Mouse (Mus musculus): ENCODE results near the gene Pdcd2l. TPM values are rescaled to one million over a fixed set of nuclear protein-coding genes. Genes with fewer than 3 reads are reported as not detected.
A peak's percentile ranks its signal among the peaks of the same experiment; 100 is the strongest.

Pdcd2l gene
- polyA plus RNA-seq (2016; fragmentation: Nextera tagmentation; extraction: Ambion mirVana): 45.6 and 50.0 TPM in 2 replicates

DNA sequence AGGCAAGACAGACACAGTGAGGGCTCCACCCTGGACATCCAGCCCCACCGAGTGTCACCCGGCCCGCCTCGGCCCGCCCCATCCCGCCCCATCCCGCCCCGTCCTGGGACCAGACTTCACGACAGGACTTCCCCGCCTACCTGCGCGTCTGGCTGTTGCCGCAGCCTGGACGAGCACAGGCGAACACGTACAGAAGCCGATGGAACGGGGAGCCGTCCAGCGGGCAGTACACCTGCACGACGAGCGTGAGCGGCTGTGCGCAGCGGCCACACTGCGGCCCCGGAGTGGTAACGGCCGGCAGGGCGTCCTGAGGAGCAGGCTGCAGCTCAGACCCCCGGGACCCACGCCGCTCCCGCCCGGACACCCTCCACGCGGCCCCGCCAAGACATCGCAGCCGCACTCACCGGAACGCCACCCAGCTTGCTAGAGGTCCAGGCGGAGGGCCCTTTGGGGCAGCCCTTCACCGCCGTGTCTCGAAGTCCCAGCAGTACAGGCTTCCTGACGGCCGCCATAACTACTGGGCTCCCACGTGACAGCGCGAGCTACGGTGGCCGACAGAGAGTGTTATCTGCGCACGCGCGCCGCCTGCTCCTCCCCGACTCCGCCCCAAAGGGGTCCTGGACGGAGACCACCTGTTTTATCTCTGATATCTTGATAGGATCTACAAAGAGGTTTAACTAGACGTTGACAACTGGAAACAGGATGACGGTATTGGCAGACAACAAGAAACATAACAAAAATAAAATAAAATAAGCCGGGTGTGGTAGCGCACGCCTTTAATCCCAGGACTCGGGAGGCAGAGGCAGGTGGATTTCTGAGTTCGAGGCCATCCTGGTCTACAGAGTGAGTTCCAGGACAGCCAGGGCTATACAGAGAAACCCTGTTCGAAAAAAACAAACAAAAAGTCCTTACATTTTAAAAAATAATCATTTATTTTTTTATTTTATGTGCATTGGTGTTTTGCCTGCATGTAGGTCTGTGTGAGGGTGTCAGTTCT lies at the start of gene Pdcd2l:
Gene Pdcd2l, minus strand, starts transcription at position 530 of the 997 bp plus-strand sequence.
- H3K4me2 ChIP-seq: peak within 1 kb of the TSS; percentile 90
- peak within 1 kb of the TSS; percentile 89 for H3K9ac ChIP-seq
- 3% methylated on average over 70 of the region's 70 CpGs for WGBS
- peaks cover 5% of the 10 kb centered on the region for H3K4me1 ChIP-seq (replicated peaks)
- peak within 1 kb of the TSS; percentile 35 for H3K27ac ChIP-seq (ENCODE audit: poor library complexity, severe bottlenecking)
- peak; percentile 92 for ATAC-seq (ENCODE audit: insufficient number of reproducible peaks, low FRiP score)
- peak within 1 kb of the TSS; percentile 78 for H3K4me3 ChIP-seq
- H3K36me3 ChIP-seq: peaks cover 38% of the 10 kb centered on the region
- H3K27me3 ChIP-seq (replicated peaks): no peaks in the 10 kb centered on the region
- H3K9me3 ChIP-seq (replicated peaks): no peaks in the 10 kb centered on the region; the same call in 1 of the 2 replicates

DNA sequence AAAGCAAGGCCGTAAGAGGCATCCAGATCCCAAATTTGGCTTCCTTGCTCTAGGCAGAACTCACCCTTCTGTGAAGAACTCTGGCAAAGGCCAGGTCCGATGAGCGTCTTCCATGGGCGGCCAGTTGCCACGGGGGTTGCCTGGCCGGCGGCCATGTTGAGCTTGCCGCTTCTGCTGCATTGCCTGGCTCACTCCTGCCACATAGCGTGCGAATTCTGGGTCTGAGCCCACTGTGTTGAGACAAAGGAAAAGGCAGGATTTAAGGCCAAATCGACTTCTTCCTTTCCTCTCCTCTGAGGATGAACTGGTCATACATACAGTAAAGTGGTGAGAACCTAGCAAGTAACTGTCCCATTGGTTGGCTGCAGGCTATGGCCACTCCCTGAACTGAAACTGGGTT lies 45.7 kb upstream of the Pdcd2l start:
- Histone ChIP-seq H3K4me3 (no peak overlapping the region), H3K27ac (ENCODE audit: poor library complexity, severe bottlenecking) (no peak overlapping the region), H3K27me3 (replicated peaks) (no peaks in the 10 kb centered on the region), H3K36me3 (peaks cover 83% of the 10 kb centered on the region), H3K9me3 (replicated peaks) (no peaks in the 10 kb centered on the region), H3K9ac (no peak overlapping the region), H3K4me1 (replicated peaks) (no peaks in the 10 kb centered on the region), H3K4me2 (no peak overlapping the region)
- ATAC-seq (ENCODE audit: insufficient number of reproducible peaks, low FRiP score): no peak
- WGBS: 94% methylated on average over 11 of the region's 11 CpGs

- H3K4me1 ChIP-seq (replicated peaks): peaks cover 11% of the 10 kb centered on the region
- no peak overlapping the region for H3K4me2 ChIP-seq
- ATAC-seq (ENCODE audit: insufficient number of reproducible peaks, low FRiP score): no peak
- 92% methylated on average over 5 of the region's 5 CpGs for WGBS
- no peak overlapping the region for H3K4me3 ChIP-seq
- H3K9me3 ChIP-seq (replicated peaks): no peaks in the 10 kb centered on the region
- no peak overlapping the region for H3K9ac ChIP-seq
- peaks cover 63% of the 10 kb centered on the region for H3K36me3 ChIP-seq
- no peak overlapping the region for H3K27ac ChIP-seq (ENCODE audit: poor library complexity, severe bottlenecking)
- no peaks in the 10 kb centered on the region for H3K27me3 ChIP-seq (replicated peaks)
Measured at GRCm38 (mm10) chr7:34238086-34238485, 41.6 kb upstream of the Pdcd2l start.

- Histone ChIP-seq H3K9ac (no peak overlapping the region), H3K4me3 (no peak overlapping the region), H3K4me1 (replicated peaks) (peaks cover 20% of the 10 kb centered on the region), H3K27me3 (replicated peaks) (no peaks in the 10 kb centered on the region), H3K9me3 (replicated peaks) (no peaks in the 10 kb centered on the region), H3K4me2 (no peak overlapping the region), H3K36me3 (peaks cover 42% of the 10 kb centered on the region), H3K27ac (ENCODE audit: poor library complexity, severe bottlenecking) (no peak overlapping the region)
- no peak for ATAC-seq (ENCODE audit: insufficient number of reproducible peaks, low FRiP score)
- 85% methylated on average over 5 of the region's 5 CpGs for WGBS
Measured at GRCm38 (mm10) chr7:34235602-34236001, 39.1 kb upstream of the Pdcd2l start.

- H3K27me3 ChIP-seq (replicated peaks): no peaks in the 10 kb centered on the region
- H3K27ac ChIP-seq (ENCODE audit: poor library complexity, severe bottlenecking): peak overlapping the region; percentile 93
- no peaks in the 10 kb centered on the region for H3K9me3 ChIP-seq (replicated peaks)
- H3K9ac ChIP-seq: peak overlapping the region; percentile 77
- WGBS: 2% methylated on average over 17 of the region's 17 CpGs
- H3K4me1 ChIP-seq (replicated peaks): peaks cover 24% of the 10 kb centered on the region
- peak overlapping the region; percentile 49 for H3K4me3 ChIP-seq
- H3K36me3 ChIP-seq: peaks cover 37% of the 10 kb centered on the region
- H3K4me2 ChIP-seq: peak overlapping the region; percentile 74
- no peak for ATAC-seq (ENCODE audit: insufficient number of reproducible peaks, low FRiP score)
Measured at GRCm38 (mm10) chr7:34234610-34235561, 38.4 kb upstream of the Pdcd2l start.

GRCm38 (mm10) chr7:34233909-34234609 lies 37.6 kb upstream of the Pdcd2l start:
- Histone ChIP-seq H3K27ac (ENCODE audit: poor library complexity, severe bottlenecking) (peak overlapping the region; percentile 93), H3K9ac (peak overlapping the region; percentile 77), H3K27me3 (replicated peaks) (no peaks in the 10 kb centered on the region), H3K4me1 (replicated peaks) (peaks cover 27% of the 10 kb centered on the region), H3K36me3 (peaks cover 29% of the 10 kb centered on the region), H3K9me3 (replicated peaks) (no peaks in the 10 kb centered on the region), H3K4me3 (peak overlapping the region; percentile 49), H3K4me2 (peak overlapping the region; percentile 74)
- WGBS: under 1% methylated on average over 45 of the region's 46 CpGs
- ATAC-seq (ENCODE audit: insufficient number of reproducible peaks, low FRiP score): peak; percentile 90

DNA sequence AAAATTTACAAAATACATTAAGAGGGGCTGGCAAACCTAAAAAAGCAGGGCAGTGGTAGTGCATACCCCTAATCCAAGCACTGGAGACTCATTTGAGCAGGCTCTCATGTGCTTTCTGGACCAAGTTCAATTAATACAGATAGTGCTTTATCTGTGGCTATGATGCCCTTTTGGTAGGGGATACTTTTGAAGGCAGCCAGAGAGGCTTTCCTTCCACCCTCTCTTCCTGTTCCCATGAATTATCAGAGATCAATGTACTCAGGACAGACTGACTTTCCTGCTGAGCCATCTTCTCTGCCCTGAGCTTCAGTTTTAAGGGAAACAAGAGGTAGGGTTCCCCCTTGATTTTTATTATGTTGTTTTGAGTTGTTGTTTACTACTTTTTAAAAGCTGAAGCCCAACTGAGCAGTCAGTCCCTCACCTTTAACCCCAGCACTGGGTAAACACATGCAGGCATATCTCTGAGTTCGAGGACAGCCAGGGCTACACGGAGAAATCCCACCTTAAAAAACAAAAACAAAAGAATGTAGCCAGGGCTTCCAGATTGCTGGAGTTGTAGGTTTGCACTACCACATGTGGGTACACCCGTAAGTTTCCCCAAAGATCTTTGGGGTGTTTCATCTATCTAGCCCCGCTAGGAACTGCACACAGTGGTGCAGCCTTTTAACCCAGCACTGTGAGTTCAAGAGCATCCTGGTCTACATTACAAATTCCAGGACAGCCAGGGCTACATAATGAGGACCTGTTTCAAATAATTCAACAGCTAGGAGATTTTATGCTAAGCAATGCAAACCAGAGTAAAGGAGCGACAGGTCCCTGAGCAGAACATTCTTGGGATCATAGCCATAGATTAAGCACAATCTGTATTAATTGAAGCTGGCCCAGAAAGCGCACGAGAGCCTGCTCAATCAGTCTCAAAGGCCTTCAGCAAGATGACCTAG lies 36.6 kb upstream of the Pdcd2l start:
- Histone ChIP-seq H3K4me2 (peak overlapping the region; percentile 74), H3K9me3 (replicated peaks) (no peaks in the 10 kb centered on the region), H3K4me1 (replicated peaks) (peaks cover 37% of the 10 kb centered on the region), H3K4me3 (peak overlapping the region; percentile 49), H3K9ac (peak overlapping the region; percentile 70), H3K36me3 (peaks cover 27% of the 10 kb centered on the region), H3K27ac (ENCODE audit: poor library complexity, severe bottlenecking) (peak overlapping the region; percentile 93), H3K27me3 (replicated peaks) (no peaks in the 10 kb centered on the region)
- WGBS: 41% methylated on average over 7 of the region's 7 CpGs
- no peak for ATAC-seq (ENCODE audit: insufficient number of reproducible peaks, low FRiP score)

- Histone ChIP-seq H3K4me2 (peak within 1 kb of the TSS; percentile 76), H3K4me1 (replicated peaks) (peaks cover 64% of the 10 kb centered on the region), H3K4me3 (peak within 1 kb of the TSS; percentile 73), H3K27ac (ENCODE audit: poor library complexity, severe bottlenecking) (peak within 1 kb of the TSS; percentile 89), H3K27me3 (replicated peaks) (no peaks in the 10 kb centered on the region), H3K9ac (peak within 1 kb of the TSS; percentile 84), H3K9me3 (replicated peaks) (no peaks in the 10 kb centered on the region), H3K36me3 (peaks cover 38% of the 10 kb centered on the region)
- peak; percentile 81 for ATAC-seq (ENCODE audit: insufficient number of reproducible peaks, low FRiP score)
- WGBS: under 1% methylated on average over 39 of the region's 39 CpGs
Measured at GRCm38 (mm10) chr7:34230116-34230515, 33.7 kb upstream of the Pdcd2l start, which contains the start of gene Gpi1. Gpi1 (minus strand) TSS chr7:34230336.

GRCm38 (mm10) chr7:34229691-34230111 lies 33.2 kb upstream of the Pdcd2l start:
- H3K4me1 ChIP-seq (replicated peaks): peaks cover 61% of the 10 kb centered on the region
- H3K36me3 ChIP-seq: peaks cover 42% of the 10 kb centered on the region
- no peaks in the 10 kb centered on the region for H3K9me3 ChIP-seq (replicated peaks)
- WGBS: 0% methylated on average over 19 of the region's 19 CpGs
- H3K4me3 ChIP-seq: peak overlapping the region; percentile 73
- no peaks in the 10 kb centered on the region for H3K27me3 ChIP-seq (replicated peaks)
- peak; percentile 33 for ATAC-seq (ENCODE audit: insufficient number of reproducible peaks, low FRiP score)
- peak overlapping the region; percentile 84 for H3K9ac ChIP-seq
- H3K4me2 ChIP-seq: peak overlapping the region; percentile 76
- peak overlapping the region; percentile 89 for H3K27ac ChIP-seq (ENCODE audit: poor library complexity, severe bottlenecking)

All from heart, embryonic 12.5 days (tissue).